Mouse (Mus musculus) intestine, embryonic 16.5 days (tissue): ENCODE measurements at regions not wholly inside any gene's neighbourhood (a gene's known extent, or its start where the extent isn't known, plus 50 kb on each side); places are given as distances from the start of the nearest gene placed in this dataset.

Source experiments
- ATAC-seq: fragments of 200-750 bp; cut with Nextera tagmentation; 2 replicates; pipeline ENCODE4 v1.8.0; 2017; ENCODE audit warnings: moderate TSS enrichment, moderate library complexity
- H3K27ac ChIP-seq: fragments of 300-500 bp; sonication (generic); 2 replicates; pipeline ENCODE4 v1.5.1; 2014; ENCODE audit warnings: mild to moderate bottlenecking, low read length
- H3K27me3 ChIP-seq: fragments of 300-500 bp; sonication (generic); replicated peaks from 2 replicates; pipeline ENCODE4 v1.6.1; 2014; ENCODE audit warnings: low read length, control low read depth, mixed read lengths; ENCODE audit not compliant: control insufficient read depth, insufficient read depth
- H3K36me3 ChIP-seq: fragments of 300-500 bp; sonication (generic); 2 replicates; pipeline ENCODE4 v1.6.1; 2014; ENCODE audit warnings: low read length, control low read depth; ENCODE audit not compliant: control insufficient read depth, insufficient read depth
- H3K4me1 ChIP-seq: fragments of 300-500 bp; sonication (generic); 2 replicates; pipeline ENCODE4 v1.6.1; 2014; ENCODE audit warnings: low read length, control low read depth, mixed read lengths; ENCODE audit not compliant: control insufficient read depth, insufficient read depth
- H3K4me2 ChIP-seq: fragments of 300-500 bp; sonication (generic); 2 replicates; pipeline ENCODE4 v1.6.1; 2014; ENCODE audit warnings: low read depth, low read length, control low read depth
- H3K4me3 ChIP-seq: fragments of 300-500 bp; sonication (generic); 2 replicates; pipeline ENCODE4 v1.5.1; 2014; ENCODE audit warnings: mild to moderate bottlenecking, low read length
- H3K9ac ChIP-seq: fragments of 300-500 bp; sonication (generic); 2 replicates; pipeline ENCODE4 v1.6.1; 2014; ENCODE audit warnings: low read depth, low read length
- H3K9me3 ChIP-seq: fragments of 300-500 bp; sonication (generic); 2 replicates; pipeline ENCODE4 v1.6.1; 2016; ENCODE audit warnings: low read length, control low read depth; ENCODE audit not compliant: control insufficient read depth
- WGBS: fragments of 180-500 bp; shearing (Covaris S2); extraction: QIAGEN DNeasy Blood & Tissue Kit; methylation state at CpG from one replicate; pipeline ENCODE4 v1.1.7; 2014; 5-methylcytosine and 5-hydroxymethylcytosine counted together

GRCm38 (mm10) chr19:57552964-57553740, 57.7 kb upstream of the Atrnl1 start:
- H3K36me3 ChIP-seq, result no peaks in the 10 kb centered on the region
- no peak overlapping the region for H3K27ac ChIP-seq
- H3K27me3 ChIP-seq, result no peaks in the 10 kb centered on the region
- no peak for ATAC-seq
- no peak overlapping the region for H3K9ac ChIP-seq
- H3K4me1 ChIP-seq, result no peaks in the 10 kb centered on the region
- 61% methylated on average over 11 of the region's 11 CpGs for WGBS
- H3K9me3 ChIP-seq, result no peaks in the 10 kb centered on the region
- H3K4me3 ChIP-seq, result no peak overlapping the region
- H3K4me2 ChIP-seq, result no peak overlapping the region

GRCm38 (mm10) chr19:57554086-57554485, 56.7 kb upstream of the Atrnl1 start:
- H3K27me3 ChIP-seq, result no peaks in the 10 kb centered on the region
- H3K9me3 ChIP-seq, result no peaks in the 10 kb centered on the region
- no peaks in the 10 kb centered on the region for H3K4me1 ChIP-seq
- no peak for ATAC-seq
- no peak overlapping the region for H3K9ac ChIP-seq
- H3K4me2 ChIP-seq, result no peak overlapping the region
- WGBS, result 81% methylated on average over 6 of the region's 6 CpGs
- H3K4me3 ChIP-seq, result no peak overlapping the region
- H3K36me3 ChIP-seq, result no peaks in the 10 kb centered on the region
- no peak overlapping the region for H3K27ac ChIP-seq

- no peak overlapping the region for H3K4me2 ChIP-seq
- H3K9ac ChIP-seq, result no peak overlapping the region
- H3K36me3 ChIP-seq, result no peaks in the 10 kb centered on the region
- H3K9me3 ChIP-seq, result no peaks in the 10 kb centered on the region
- no peak overlapping the region for H3K4me3 ChIP-seq
- no peak for ATAC-seq
- no peak overlapping the region for H3K27ac ChIP-seq
- WGBS, result 34% methylated on average over 5 of the region's 5 CpGs
- no peaks in the 10 kb centered on the region for H3K4me1 ChIP-seq
- H3K27me3 ChIP-seq, result no peaks in the 10 kb centered on the region
These were observed 55.5 kb upstream of the Atrnl1 start for GRCm38 (mm10) chr19:57555313-57555712.

- H3K9me3 ChIP-seq, result no peaks in the 10 kb centered on the region
- ATAC-seq, result no peak
- no peak overlapping the region for H3K4me2 ChIP-seq
- no peaks in the 10 kb centered on the region for H3K4me1 ChIP-seq
- no peak overlapping the region for H3K27ac ChIP-seq
- H3K9ac ChIP-seq, result no peak overlapping the region
- no peak overlapping the region for H3K4me3 ChIP-seq
- no peaks in the 10 kb centered on the region for H3K36me3 ChIP-seq
- H3K27me3 ChIP-seq, result no peaks in the 10 kb centered on the region
- 68% methylated on average over 19 of the region's 19 CpGs for WGBS
These were observed 52.3 kb upstream of the Atrnl1 start for GRCm38 (mm10) chr19:57558420-57558967.

- H3K9me3 ChIP-seq, result no peaks in the 10 kb centered on the region
- no peak overlapping the region for H3K27ac ChIP-seq
- WGBS, result 68% methylated on average over 3 of the region's 3 CpGs
- no peak overlapping the region for H3K9ac ChIP-seq
- H3K4me1 ChIP-seq, result no peaks in the 10 kb centered on the region
- no peaks in the 10 kb centered on the region for H3K36me3 ChIP-seq
- H3K4me3 ChIP-seq, result no peak overlapping the region
- H3K27me3 ChIP-seq, result no peaks in the 10 kb centered on the region
- H3K4me2 ChIP-seq, result no peak overlapping the region
- no peak for ATAC-seq
These were observed 50.1 kb upstream of the Atrnl1 start for GRCm38 (mm10) chr19:57560757-57561156.
